Mouse (Mus musculus) neural tube, postnatal 0 days (tissue): ENCODE results near the gene Ilvbl. TPM values are rescaled to one million over a fixed set of nuclear protein-coding genes. Genes with fewer than 3 reads are reported as not detected.

Experiments used
- microRNA-seq: library from miRNA; unstranded; fragments of <30 nt; microRNA quantifications from one replicate; pipeline ENCODE4, GENCODE M21; 2016
- polyA plus RNA-seq: library from polyadenylated mRNA; unstranded; fragments of >200 nt; fragmentation: Nextera tagmentation; extraction: Ambion mirVana; gene quantifications from 2 replicates; pipeline ENCODE4 v1.2.1, GENCODE M21; 2015

Ilvbl gene
- polyA plus RNA-seq = 71.4 and 73.8 TPM in 2 replicates

DNA sequence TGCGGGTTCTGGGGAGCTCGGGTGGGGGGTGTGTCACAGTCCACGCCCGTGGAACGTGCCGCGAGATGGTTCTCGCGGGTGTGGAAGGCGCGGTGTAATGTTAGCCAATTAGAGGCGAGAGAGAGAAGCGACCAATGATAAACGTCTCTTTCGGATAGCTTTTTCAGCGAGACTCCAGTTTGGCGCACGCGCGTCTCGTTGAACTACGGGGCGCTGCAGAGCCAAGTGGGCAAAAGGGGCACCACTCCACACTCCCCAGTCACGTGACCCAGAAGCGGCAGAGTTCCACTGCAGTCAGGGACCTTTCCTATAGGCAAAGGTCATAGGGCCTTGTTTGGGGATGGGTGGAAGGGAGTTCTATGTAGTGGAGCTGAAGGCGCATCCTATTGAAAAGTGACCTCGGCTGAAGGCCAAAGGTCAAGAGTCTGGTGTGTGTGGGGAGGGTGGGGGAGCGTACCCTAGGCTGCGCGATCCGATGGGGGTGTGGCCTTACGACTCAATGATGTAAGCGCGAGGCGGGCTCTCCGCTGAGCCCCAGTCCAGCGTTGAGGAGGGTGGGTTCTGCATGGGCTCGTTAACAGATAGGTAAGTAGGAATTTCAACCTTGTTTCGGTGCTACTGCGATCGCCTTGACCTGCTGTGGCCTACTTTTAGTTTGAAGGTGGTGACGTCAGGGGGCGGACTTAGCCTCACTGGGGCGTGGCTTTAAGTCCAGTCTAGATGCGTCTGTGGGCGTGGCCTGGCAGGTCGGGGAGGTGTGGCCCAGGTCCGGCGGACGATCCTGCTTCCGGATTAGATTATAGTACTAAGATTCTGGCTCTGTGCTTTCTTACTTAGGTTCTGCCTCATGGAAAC is at the start of gene Ilvbl:
Gene Ilvbl, plus strand, starts transcription at position 97 of the 855 bp plus-strand sequence.

GRCm38 (mm10) chr10:78591406-78592328 is 17.5 kb downstream of the Ilvbl start, which contains the start of gene Syde1:
Gene Syde1, minus strand, starts transcription at chr10:78591964.

GRCm38 (mm10) chr10:78617974-78618373 is 43.8 kb downstream of the Ilvbl start, which contains the start of gene Olfr1357:
Gene Olfr1357, minus strand, starts transcription at chr10:78618074.

Small RNAs within 50 kb of the gene (microRNA-seq; reads per million reads assigned to microRNA genes)
- gene Gm27541 = not detected

Other genes starting within 250 kb of the Ilvbl start
- 136 and 147 TPM in 2 replicates for gene Agpat3, start 221.9 kb upstream of the Ilvbl start, polyA plus RNA-seq
- 395 and 440 TPM in 2 replicates for gene Rrp1, start 161.3 kb upstream of the Ilvbl start, polyA plus RNA-seq
- gene Cstb, start 148.7 kb upstream of the Ilvbl start, polyA plus RNA-seq = 130 and 172 TPM in 2 replicates
- gene Pdxk, start 109.4 kb upstream of the Ilvbl start, polyA plus RNA-seq = 56.0 and 66.7 TPM in 2 replicates
- not detected in 2 replicates for gene Olfr1358, start 56.9 kb upstream of the Ilvbl start, polyA plus RNA-seq
- gene Syde1, start 17.6 kb downstream of the Ilvbl start, polyA plus RNA-seq = 3.4 and 3.8 TPM in 2 replicates
- not detected in 2 replicates for gene Olfr1357, start 43.7 kb downstream of the Ilvbl start, polyA plus RNA-seq
- gene Casp14, start 143.9 kb downstream of the Ilvbl start, polyA plus RNA-seq = not detected in 2 replicates
- 0.39 and 0.41 TPM in 2 replicates for gene Ccdc105, start 178.7 kb downstream of the Ilvbl start, polyA plus RNA-seq
- gene Slc1a6, start 206.2 kb downstream of the Ilvbl start, polyA plus RNA-seq = 43.3 and 52.0 TPM in 2 replicates